Mouse (Mus musculus) cerebellum, adult (tissue): ENCODE data around the gene Ube2j1.
"Not testable (repeated sequence)": the region's sequence is repeated elsewhere in the genome, so short reads cannot be mapped to it uniquely, and the experiment has no call there.

ENCODE experiments used
- ATAC-seq: cut with Nextera tagmentation; 2 replicates; pipeline ENCODE4 v1.9.2; 2017; ENCODE audit warnings: mild to moderate bottlenecking, moderate library complexity, mixed read lengths; ENCODE audit not compliant: insufficient number of reproducible peaks, low FRiP score, low TSS enrichment

Gene Ube2j1

GRCm38 (mm10) chr4:33031195-33031960 lies at the start of gene Ube2j1:
Gene Ube2j1, plus strand, starts transcription at chr4:33031416.
- ATAC-seq, result peak; percentile 95

DNA sequence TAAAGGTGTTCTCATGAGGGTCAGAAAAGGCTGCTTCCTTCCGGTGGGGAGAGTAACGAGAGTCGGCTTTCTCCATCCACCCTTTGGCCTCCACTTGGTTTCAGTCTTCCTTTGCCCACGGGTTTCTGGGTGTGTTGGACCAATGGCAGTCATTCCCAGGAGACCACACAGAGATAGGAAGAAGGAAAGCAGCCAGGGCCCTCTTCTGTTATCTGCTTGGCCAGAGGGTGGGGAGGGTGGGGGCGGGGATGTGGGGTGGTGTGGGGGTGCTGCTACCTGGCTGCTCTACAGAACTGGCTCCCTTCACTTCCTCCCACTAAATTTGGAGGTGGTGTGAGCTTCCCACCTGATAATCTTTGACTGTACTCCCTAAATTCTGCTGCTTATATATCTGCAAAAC lies 49.6 kb upstream of the Ube2j1 start:
- ATAC-seq, result no peak

DNA sequence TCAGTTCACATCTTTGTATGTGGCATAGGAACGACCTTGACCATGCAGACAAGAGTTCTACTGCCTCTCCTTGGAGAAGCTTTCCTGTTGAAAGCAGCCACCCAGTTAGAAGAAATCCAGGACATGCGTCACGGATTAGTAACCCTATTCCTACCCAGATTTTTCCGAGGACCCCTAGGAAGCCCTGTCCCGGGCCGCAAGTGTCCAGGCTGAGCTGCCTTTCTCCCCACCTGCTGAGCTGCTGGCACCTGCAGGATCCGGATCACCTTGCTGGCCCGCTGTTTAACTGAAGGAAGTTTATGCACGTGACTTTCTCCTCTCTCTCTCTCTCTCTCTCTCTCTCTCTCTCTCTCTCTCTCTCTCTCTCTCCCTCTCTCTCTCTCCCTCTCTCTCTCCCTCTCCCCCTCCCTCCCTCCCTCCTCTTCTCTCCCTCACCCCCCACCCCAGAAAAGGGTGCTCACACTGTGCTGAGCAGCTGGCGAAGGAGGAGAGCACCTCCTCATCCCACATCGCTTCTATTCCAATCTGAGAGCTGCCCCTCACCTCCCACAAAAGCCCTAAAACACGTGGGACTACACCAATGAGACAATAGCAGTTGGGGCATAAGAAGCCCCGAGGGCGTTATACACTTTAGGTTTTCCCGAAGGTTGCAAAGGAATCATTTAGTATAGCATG lies 49.0 kb upstream of the Ube2j1 start:
- no peak for ATAC-seq

DNA sequence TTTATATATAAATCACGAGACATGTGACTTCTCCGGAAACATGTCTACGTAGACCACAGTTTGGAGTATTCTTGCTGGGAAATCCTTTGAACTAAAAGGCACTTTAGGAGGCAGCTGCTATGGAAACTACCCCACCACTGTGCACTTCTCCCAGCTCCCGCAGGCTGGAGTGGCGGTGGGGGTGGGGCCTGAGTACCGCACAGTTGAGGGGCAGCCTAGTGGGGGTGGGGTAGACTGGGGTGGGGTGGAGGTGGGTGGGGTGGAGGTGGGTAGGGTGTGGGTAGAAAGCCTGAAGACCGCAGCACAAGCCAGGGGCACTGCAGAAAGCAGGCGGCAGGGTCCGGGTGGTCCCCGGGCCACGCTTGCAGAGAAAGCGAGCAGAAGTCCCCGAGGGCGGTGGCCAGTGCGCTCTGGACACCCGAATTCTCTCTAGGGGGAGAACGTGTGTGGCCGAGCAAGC lies 48.5 kb upstream of the Ube2j1 start, which contains the start of gene Rragd:
TSS of gene Rragd (plus strand) at position 322 of the 460 bp plus-strand sequence.
- peak; percentile 8; the same call in 1 of the 2 replicates for ATAC-seq

DNA sequence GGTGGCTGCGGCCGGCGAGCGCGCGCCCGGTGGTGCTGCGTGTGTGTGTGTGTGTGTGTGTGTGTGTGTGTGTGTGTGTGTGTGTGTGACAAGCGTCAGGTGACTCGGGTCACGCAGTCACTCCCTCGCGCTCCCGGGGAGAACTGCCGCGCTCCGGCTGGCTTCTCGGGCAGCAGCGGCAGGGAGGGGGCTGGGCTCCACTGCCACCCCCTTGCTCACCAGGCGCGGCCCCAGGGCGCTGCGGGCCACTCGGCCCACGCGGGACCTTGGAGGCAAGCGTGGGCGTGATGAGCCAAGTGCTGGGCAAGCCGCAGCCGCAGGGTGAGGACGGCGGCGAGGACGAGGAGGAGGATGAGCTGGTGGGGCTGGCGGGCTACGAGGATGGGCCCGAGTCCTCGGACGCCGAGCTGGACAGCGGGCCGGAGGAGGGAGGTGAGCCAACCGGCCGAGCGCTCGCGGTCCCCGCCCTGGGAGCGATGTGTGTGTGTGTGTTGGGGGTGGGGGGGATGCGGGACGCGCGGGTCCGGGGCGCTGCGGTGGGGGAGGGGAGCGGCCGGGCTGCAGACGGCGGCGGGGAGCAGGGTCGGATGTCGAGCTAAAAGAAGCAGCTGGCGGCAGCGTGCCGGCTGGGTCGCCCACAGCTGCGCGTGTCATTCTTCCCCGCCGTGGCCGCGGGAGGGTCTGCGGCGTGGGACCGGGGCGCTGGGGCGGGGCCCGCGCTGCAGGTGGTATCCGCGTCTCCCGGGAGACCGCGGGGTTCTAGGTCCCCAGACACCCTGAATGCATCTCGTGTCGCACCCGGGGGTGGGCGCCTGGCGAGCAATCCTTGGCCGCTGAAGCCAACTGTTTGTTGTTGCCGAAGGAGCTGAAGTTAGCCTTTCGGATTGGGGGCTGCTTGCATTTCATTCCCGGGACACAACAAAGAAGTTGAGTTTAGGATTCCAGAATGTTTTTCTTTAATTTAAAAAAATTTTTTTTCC lies 47.8 kb upstream of the Ube2j1 start:
- peak; percentile 53 for ATAC-seq

GRCm38 (mm10) chr4:32984242-32984641 lies 47.0 kb upstream of the Ube2j1 start:
- no peak for ATAC-seq

DNA sequence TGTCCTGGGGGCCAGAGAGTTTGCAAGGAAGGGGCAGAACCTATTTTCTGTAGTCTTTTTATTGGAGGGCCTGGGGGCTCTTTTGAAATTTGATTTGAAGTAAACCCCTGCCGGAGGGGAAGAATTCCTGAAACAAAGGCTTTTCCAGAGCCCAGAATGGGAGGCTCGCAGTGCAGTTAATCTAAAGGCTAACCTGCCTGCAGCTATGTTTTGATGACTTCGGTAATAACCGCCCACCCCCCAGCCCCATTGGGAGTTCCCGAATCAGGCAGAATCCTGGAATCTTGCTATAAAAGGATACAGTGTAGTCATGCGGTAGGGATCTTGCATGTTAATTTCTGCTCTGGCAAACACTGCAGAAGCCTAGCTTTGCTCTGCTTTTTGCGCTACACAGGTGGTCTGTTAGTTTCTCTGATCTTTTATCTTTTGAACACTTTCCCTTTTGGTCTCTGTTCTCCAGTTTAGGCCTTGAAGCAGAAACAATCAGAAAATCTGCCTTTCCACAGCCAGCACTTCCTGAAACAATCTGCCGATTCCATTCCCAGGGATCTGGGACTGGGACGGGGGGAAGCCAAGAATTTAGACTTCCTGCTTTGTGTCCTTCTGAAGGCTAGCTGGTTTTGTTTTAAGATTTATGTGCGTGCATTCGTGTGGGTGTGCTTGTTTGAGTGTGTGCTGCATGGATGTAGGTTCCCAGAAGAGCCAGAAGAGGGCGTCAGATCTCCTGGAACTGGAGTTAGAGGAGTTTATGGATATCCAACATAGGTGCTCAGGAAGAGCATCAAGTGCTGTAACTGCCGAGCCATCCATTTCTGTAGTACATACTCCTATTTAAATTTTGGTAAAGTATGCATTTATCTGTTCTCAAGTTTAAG lies 46.2 kb upstream of the Ube2j1 start:
- ATAC-seq, result no peak

DNA sequence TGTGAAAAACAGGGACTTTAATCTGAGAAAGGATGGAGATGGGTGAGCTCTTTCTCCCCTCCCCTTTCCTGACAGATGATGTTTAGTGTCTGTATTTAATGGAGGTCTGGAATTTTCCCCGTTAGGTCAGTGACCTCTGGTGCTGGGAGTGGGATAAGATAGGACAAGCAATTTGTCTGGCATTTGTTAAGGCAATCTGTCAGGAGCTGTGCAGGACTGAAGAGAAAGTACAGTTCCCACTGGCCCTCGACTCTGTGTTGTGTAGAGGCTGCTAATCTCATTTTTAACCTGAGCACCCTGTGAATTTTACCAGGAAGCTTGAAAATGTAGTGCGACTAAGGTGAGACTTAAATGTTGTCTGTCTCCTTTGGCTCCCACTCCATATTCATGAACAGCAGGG lies 45.5 kb upstream of the Ube2j1 start:
- no peak for ATAC-seq

- no peak for ATAC-seq
Measured at GRCm38 (mm10) chr4:32987006-32987405, 44.2 kb upstream of the Ube2j1 start.

- ATAC-seq, result peak; percentile 73
Measured at GRCm38 (mm10) chr4:32989346-32989745, 41.9 kb upstream of the Ube2j1 start.

GRCm38 (mm10) chr4:32994168-32994567 lies 37.0 kb upstream of the Ube2j1 start:
- no peak for ATAC-seq

GRCm38 (mm10) chr4:32996083-32996482 lies 35.1 kb upstream of the Ube2j1 start:
- ATAC-seq, result no peak

DNA sequence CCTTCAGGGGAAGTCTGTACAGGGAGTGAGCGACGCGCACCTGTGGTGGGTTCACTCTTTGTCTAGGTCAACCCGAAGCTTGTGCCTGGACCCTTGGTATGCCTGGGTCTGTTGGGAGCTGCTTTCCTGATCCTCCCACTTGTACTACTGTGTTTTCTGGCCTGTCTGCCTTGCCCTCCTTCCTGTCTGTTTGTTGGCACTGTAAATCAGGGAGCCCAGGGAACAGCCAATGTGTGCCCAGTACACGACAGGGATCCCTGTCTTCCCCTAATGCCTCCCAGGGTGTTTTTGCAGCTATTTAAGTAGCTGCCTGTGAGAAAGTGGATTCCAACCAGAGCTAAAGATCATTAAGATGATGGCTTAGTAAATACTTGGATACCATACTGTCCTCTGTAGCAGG lies 33.6 kb upstream of the Ube2j1 start:
- peak; percentile 56; the same call in 1 of the 2 replicates for ATAC-seq

GRCm38 (mm10) chr4:32998996-32999395 lies 32.2 kb upstream of the Ube2j1 start:
- ATAC-seq, result no peak

- ATAC-seq, result no peak
Measured at GRCm38 (mm10) chr4:33002081-33002480, 29.1 kb upstream of the Ube2j1 start.

DNA sequence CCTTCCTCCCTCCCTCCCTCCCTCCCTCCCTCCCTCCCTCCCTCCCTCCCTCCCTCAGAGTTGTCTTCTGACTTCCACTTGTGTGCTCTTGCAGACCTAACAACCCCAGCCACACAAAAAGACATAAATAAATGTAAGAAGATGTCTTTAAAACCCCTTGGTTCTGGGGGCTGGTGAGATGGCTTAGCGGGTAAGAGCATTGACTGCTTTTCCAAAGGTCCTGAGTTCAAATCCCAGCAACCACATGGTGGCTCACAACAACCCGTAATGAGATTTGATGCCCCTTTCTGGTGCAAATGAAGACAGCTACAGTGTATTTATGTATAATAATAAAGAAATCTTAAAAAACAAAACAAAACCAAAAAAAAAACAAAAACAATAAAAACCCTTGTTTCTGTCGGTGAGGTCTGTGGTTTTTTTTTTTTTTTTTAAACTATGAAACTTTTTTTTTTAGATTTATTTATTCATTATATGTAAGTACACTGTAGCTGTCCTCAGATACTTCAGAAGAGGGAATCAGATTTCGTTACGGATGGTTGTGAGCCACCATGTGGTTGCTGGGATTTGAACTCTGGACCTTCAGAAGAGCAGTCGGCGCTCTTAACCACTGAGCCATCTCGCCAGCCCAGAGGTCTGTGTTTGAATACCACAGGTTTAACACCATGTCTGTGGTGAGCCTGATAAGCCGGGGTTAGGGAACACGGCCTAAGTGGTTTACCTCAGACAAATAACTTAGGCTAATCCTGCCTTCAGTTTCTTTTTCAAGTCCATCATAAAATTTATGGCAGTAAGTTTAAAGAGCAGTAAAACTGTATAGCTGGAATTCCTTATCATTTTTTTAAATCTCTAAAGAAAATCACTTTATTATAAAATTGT lies 25.4 kb upstream of the Ube2j1 start:
- not testable (repeated sequence) for ATAC-seq

- no peak for ATAC-seq
Measured at GRCm38 (mm10) chr4:33006844-33007243, 24.4 kb upstream of the Ube2j1 start.

GRCm38 (mm10) chr4:33007443-33008217 lies 23.6 kb upstream of the Ube2j1 start:
- no peak for ATAC-seq
